Mouse (Mus musculus): ENCODE results near the gene Ski. TPM values are rescaled to one million over a fixed set of nuclear protein-coding genes. Genes with fewer than 3 reads are reported as not detected.
A peak's percentile ranks its signal among the peaks of the same experiment; 100 is the strongest.
"Not testable (repeated sequence)": the region's sequence is repeated elsewhere in the genome, so short reads cannot be mapped to it uniquely, and the experiment has no call there.

Ski gene
- 10.5 and 12.5 TPM in 2 replicates for total RNA-seq (2017)

- ATAC-seq (replicated peaks in 1 of 2; ENCODE audit: insufficient read depth in 1 of 2, low FRiP score in 2 of 2, low TSS enrichment in 1 of 2, low read depth in 1 of 2, poor library complexity in 2 of 2, severe bottlenecking in 2 of 2) = no peak
These were observed at the start of gene Ski for GRCm38 (mm10) chr4:155222552-155222840. Gene Ski, minus strand, starts transcription at chr4:155222592.

DNA sequence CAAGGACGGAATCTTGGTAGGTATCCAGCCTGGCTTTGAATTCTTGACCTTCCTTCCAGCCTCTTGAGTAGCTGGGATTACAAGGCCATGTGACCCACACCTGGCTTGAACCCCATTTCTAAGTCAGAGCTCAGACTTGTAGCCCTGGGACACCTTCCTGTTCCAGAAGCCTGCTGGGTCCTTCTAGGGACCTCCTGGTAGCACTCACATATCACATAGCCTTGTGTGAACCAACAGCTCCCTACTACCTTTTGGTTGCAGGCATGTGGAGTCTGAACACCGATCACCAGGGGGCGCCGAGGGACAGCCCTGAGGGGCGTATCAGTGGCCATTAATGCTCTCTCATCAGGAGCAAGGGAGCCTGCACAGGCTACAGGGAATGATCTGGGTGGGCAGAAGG, 46.0 kb upstream of the Ski start:
- ATAC-seq (replicated peaks in 1 of 2; ENCODE audit: insufficient read depth in 1 of 2, low FRiP score in 2 of 2, low TSS enrichment in 1 of 2, low read depth in 1 of 2, poor library complexity in 2 of 2, severe bottlenecking in 2 of 2) = peak; percentile 70 to 79; a peak in 3 of 4 replicates

DNA sequence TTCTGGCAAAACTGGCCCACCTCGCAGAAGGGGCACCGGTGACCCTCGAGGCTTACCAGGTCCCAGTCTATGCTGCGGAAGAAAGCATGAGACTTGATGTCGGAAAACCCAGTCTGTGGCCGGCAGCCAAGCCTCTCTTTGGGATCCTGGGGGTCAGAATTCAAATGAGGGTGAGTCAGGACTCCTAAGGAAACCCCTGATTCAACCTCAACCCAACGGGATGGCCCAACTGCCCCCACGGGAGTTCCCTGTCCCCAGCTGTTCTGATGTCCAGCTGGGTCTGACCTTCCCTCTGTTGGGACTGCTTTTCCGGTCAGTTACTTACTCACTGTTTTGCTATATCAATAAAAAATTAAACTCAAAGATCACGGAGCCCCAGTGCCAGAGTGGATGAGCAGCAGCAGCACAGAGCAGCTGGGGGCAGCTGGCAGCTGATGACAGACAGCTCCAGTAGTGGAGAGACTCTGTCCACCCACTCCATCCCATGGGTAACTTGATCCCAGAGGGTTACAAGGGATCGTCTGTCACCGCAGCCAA, 45.3 kb upstream of the Ski start:
- no peak for ATAC-seq (replicated peaks in 1 of 2; ENCODE audit: insufficient read depth in 1 of 2, low FRiP score in 2 of 2, low TSS enrichment in 1 of 2, low read depth in 1 of 2, poor library complexity in 2 of 2, severe bottlenecking in 2 of 2)

DNA sequence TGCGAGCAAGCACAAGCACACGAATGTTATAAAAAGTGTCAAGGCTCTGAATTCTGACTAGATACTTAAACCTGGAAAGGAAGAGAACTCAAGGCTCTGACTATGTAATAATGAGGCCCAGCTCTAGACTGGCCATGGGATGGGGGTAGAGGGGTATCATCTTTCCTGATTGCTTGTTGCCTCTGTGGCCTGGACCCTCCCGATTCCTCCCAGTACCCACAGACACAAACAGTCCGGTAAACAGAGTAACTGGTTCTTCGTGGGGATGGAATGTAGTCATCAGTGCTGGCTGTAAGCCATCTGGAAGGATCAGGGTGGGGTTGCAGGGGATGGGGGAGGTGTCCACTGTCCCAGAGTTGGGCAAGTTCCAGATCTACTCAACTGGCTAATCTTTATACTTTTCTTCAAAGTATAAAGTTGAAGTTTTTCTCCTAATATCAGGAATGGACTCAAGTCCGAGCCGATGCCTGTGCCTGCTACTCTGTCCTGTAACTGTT, 44.7 kb upstream of the Ski start:
- no peak for ATAC-seq (replicated peaks in 1 of 2; ENCODE audit: insufficient read depth in 1 of 2, low FRiP score in 2 of 2, low TSS enrichment in 1 of 2, low read depth in 1 of 2, poor library complexity in 2 of 2, severe bottlenecking in 2 of 2)

GRCm38 (mm10) chr4:155264521-155265321, 42.3 kb upstream of the Ski start:
- ATAC-seq (replicated peaks in 1 of 2; ENCODE audit: insufficient read depth in 1 of 2, low FRiP score in 2 of 2, low TSS enrichment in 1 of 2, low read depth in 1 of 2, poor library complexity in 2 of 2, severe bottlenecking in 2 of 2) = no peak

DNA sequence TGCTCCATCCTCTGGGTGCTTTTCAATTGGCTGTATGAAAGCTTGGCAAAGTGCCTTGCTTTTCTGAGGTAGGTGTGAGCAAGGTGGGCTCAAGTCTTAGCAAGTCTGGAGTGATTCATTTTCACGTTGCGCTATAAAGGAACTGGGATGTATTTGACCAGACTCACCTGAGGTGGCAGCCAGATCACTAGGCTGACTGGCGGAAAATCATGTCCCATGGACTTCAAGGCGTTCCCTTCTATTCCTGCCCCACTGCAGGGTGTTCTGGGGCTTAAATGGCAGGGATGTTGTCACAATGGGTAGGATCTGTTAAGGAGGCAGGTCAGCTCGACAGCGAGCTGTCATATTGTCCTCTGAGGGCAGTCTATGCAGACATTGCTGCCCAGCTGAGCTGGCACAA, 29.9 kb upstream of the Ski start:
- ATAC-seq (replicated peaks in 1 of 2; ENCODE audit: insufficient read depth in 1 of 2, low FRiP score in 2 of 2, low TSS enrichment in 1 of 2, low read depth in 1 of 2, poor library complexity in 2 of 2, severe bottlenecking in 2 of 2) = no peak

DNA sequence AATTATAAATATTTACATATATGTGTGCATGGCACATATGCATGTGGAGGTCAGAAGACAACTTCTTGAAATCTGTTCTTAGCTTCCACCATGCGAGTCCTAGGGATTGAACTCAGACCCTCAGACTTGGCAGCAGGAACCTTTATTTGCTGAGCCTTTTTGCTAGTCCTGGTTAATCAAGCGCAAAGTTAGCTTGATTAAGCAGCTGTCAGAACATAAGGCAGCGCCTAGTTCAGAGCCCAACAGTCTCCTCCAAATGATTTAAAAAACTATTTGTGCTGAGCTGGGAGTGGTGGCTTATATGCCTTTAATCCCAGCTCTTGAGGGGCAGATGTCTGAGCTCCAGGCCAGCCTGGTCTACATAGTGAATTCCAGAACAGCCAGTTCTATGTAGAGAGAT, 28.8 kb upstream of the Ski start:
- ATAC-seq (replicated peaks in 1 of 2; ENCODE audit: insufficient read depth in 1 of 2, low FRiP score in 2 of 2, low TSS enrichment in 1 of 2, low read depth in 1 of 2, poor library complexity in 2 of 2, severe bottlenecking in 2 of 2) = no peak

DNA sequence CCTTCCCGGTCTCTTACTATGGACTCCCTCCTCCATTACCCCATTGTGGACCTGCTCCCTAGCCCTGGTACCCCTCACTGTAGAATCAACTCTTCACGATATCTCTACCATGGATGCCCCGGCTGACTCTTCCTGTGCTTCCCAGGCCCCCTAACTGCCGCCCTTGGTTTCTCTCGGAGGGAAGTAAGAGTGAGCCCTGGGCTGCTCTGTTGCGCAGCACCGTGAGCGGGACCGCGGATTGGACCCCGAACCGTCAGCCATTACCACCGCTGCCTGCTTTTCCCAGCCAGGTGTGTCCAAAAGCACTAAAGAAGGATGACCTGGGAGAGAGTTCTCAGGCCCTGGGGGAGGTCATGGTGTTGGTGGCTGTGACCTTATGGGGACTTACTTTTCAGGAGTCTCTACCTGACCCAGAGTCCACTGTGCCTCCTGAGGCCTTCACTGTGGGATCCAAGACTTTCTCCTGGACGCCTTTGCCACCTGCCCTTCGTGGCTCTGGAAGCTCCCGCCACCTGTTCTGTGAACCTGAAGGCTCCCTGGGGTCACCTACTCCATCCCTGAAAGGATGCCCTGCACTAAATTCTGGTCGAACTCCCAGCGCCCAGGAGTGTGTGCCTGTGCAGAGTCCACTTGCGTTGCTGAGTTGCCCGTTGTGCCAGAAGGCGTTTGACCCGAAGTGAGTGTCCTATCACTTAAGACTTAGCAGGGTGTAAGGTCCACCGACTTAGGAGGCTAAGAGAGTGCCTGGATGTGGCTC, 28.1 kb upstream of the Ski start:
- ATAC-seq (replicated peaks in 1 of 2; ENCODE audit: insufficient read depth in 1 of 2, low FRiP score in 2 of 2, low TSS enrichment in 1 of 2, low read depth in 1 of 2, poor library complexity in 2 of 2, severe bottlenecking in 2 of 2) = 0 out of 4 replicates have a peak, but pooled peaks have one; percentile 1

- ATAC-seq (replicated peaks in 1 of 2; ENCODE audit: insufficient read depth in 1 of 2, low FRiP score in 2 of 2, low TSS enrichment in 1 of 2, low read depth in 1 of 2, poor library complexity in 2 of 2, severe bottlenecking in 2 of 2) = peak; percentile 50 to 67
These were observed 27.4 kb upstream of the Ski start, which contains the start of gene Faap20 for GRCm38 (mm10) chr4:155249648-155250351. Gene Faap20, plus strand, starts transcription at chr4:155249802.

DNA sequence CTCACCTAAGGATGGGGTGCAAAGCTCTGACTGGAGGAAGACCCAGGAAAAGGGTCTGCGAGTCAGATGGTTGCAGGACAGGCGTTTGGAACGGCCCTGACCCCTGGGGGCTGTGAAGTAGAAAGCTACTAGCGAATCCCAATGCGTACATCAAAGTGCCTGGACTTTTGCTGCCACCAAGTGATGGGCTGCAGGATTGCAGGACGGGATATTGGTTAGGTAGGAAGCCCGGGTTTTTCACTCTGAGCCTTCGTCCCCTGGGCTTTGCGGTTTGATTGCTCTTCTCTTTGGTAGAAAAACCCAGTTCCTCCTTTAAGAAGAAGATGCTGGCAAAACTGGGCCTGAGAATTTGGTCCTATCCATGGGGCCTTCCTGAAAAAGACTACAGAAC, 26.9 kb upstream of the Ski start:
- peak; percentile 83 to 85 for ATAC-seq (replicated peaks in 1 of 2; ENCODE audit: insufficient read depth in 1 of 2, low FRiP score in 2 of 2, low TSS enrichment in 1 of 2, low read depth in 1 of 2, poor library complexity in 2 of 2, severe bottlenecking in 2 of 2)

DNA sequence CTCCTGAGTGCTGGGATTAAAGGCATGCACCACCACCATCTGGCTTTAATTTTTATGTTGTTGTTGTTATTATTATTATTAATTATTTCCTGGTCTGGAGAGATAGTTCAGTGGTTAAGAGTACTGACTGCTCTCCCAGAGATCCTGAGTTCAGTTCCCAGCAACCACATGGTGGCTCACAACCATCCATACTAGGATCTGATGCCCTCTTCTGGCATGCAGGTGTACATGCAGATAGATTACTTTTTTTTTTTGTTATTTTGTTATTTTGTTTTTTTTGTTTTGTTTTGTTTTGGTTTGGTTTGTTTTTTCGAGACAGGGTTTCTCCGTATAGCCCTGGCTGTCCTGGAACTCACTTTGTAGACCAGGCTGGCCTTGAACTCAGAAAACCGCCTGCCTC, 25.7 kb upstream of the Ski start:
- ATAC-seq (replicated peaks in 1 of 2; ENCODE audit: insufficient read depth in 1 of 2, low FRiP score in 2 of 2, low TSS enrichment in 1 of 2, low read depth in 1 of 2, poor library complexity in 2 of 2, severe bottlenecking in 2 of 2) = not testable (repeated sequence)

DNA sequence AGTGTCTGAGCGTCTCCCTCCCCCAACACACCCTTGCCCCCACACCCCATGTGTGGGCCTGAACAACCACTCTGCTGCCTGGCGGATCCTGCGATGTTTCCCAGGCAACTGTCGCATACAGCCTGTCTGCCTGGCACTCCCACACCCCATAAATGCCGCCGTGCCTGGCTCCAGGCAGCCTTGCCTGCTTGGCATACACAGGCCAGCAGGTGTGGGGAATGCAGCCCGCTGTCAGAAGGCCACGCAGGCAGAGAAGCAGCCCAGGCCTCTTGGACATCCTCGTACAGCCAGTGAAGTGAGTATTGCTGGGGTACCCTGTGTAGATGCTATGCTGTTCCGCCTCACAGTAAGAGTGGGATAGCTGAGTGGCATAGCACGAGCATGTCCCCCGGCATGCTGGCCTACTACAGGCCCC, 24.3 kb upstream of the Ski start:
- ATAC-seq (replicated peaks in 1 of 2; ENCODE audit: insufficient read depth in 1 of 2, low FRiP score in 2 of 2, low TSS enrichment in 1 of 2, low read depth in 1 of 2, poor library complexity in 2 of 2, severe bottlenecking in 2 of 2) = no peak

DNA sequence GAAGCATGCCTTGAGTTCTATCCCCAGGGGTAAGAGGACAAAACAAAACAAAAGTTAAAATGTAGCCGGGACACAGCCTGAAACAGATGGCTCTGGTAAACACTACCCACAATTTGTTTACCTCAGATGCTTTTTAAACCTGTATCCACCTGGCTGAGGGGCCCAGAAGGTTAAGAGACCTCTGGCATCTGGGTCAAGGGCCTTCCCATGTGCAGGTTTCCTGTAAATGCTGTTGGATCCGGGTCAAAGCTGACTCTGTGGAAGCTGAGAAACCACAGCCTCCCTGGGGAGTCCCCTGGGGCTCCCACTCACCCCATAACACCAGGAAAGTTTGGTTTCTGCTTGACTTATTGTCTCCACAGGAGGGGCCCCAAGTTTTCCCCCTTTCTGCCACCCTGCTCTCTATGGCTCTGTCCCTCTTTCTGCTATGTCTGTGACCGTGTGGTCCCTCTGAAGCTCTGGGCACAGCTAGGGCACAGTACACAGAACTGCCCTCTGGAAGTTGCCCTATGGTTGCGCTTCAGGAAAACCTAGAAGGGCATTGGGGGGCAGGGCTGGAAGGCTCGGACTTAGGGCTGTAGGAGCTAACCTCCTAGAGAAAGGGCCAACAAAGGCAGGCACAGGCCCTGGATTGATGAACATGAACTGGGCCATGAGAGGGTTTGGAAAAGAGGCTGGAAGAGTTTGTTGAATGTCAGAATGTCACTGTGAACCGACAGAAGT, 23.5 kb upstream of the Ski start:
- ATAC-seq (replicated peaks in 1 of 2; ENCODE audit: insufficient read depth in 1 of 2, low FRiP score in 2 of 2, low TSS enrichment in 1 of 2, low read depth in 1 of 2, poor library complexity in 2 of 2, severe bottlenecking in 2 of 2) = no peak

GRCm38 (mm10) chr4:155243233-155243632, 20.8 kb upstream of the Ski start:
- ATAC-seq (replicated peaks in 1 of 2; ENCODE audit: insufficient read depth in 1 of 2, low FRiP score in 2 of 2, low TSS enrichment in 1 of 2, low read depth in 1 of 2, poor library complexity in 2 of 2, severe bottlenecking in 2 of 2) = no peak

DNA sequence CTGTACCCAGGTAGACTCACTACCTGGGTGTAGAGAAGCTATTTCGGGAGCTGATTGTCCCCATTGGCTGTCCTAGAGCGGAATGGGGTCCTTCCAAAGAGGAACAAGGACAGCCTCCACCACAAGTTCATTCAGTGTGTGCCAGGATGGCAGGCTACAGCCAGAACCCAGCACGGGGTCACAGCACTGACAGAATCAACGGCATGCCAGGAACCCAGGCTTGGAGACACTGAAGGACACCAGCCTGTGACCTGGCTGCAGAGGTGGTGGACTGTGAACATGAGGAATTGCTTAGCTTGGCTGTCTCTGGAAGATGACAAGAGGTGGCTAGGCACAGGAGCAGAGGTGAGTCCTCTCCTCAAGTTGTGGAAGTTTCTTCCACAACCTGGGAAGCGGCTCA, 19.9 kb upstream of the Ski start:
- ATAC-seq (replicated peaks in 1 of 2; ENCODE audit: insufficient read depth in 1 of 2, low FRiP score in 2 of 2, low TSS enrichment in 1 of 2, low read depth in 1 of 2, poor library complexity in 2 of 2, severe bottlenecking in 2 of 2) = no peak

DNA sequence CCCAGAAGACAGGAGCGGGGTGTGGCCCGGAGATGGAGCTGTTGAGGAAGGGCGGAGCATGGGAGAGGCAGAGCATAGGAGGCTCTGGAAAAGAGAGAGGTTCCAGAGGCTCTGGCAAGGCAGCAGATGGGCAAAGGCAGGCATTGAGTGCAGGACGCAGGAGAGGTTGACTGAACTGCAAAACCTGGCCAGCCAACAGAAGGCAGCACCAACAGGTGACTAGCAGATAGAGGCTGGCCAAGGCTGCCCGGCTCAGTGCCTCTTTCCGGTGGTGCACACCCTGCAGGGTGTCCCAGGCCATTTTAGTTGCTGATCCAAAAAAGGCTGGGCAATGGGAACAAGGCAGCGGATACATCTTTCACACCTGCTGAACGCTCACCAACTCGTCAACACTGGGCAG, 19.4 kb upstream of the Ski start:
- ATAC-seq (replicated peaks in 1 of 2; ENCODE audit: insufficient read depth in 1 of 2, low FRiP score in 2 of 2, low TSS enrichment in 1 of 2, low read depth in 1 of 2, poor library complexity in 2 of 2, severe bottlenecking in 2 of 2) = no peak

- ATAC-seq (replicated peaks in 1 of 2; ENCODE audit: insufficient read depth in 1 of 2, low FRiP score in 2 of 2, low TSS enrichment in 1 of 2, low read depth in 1 of 2, poor library complexity in 2 of 2, severe bottlenecking in 2 of 2) = no peak
These were observed 17.1 kb upstream of the Ski start for GRCm38 (mm10) chr4:155239494-155239893.

All from hematopoietic stem cell, adult 5-6 weeks (primary cell).